Mouse (Mus musculus): ENCODE data around the gene Clasrp. TPM values are rescaled to one million over a fixed set of nuclear protein-coding genes. Genes with fewer than 3 reads are reported as not detected.

The Clasrp gene
- polyA plus RNA-seq, 1 experiment from 2014 or later = 66.1 TPM

DNA sequence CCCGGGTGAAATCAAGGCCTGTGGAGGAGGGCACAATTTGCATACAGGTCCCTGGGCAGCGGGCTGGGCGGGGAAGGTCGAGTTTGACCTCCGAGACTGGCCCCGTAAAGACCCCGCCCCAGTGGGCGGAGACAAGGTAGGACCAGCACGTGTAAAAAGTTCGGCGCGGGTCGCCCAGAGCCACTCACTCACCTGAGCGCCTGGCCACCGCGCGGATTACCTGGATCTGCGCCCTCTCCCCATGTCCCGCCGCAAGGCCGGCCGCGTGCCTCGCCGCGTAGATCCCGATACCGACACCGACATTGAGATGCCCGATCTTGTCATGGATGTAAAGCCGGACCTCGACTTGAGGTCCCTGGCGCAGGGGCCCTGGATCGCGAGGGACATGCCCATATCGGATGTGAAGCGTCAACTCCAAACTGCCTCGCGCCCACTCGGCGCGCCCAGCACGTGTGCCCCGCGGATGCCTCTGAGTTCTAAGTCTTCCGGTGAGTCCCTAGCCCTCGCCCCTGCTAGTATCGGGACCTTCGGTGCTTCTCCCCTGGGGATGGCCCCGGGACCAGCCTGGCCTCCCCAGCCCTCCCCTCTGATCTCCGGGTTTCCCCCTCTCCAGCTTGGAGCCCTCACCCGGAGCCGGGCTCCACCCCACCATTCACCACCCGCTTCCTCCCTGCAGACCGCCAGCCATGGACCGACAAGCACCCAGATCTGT lies 27.0 kb downstream of the Clasrp start, which contains the start of the genes Zfp296 and Gemin7:
Zfp296 (plus strand) TSS at position 147 of the 712 bp plus-strand sequence.
Gemin7 (minus strand) TSS at position 455 of the 712 bp plus-strand sequence.
- Histone ChIP-seq H3K4me2 (replicated peaks) (peak within 1 kb of the TSS; percentile 73), H3K4me1 (peaks cover 37% of the 10 kb centered on the region), H3K36me3 (peaks cover 23% of the 10 kb centered on the region), H3K27ac (replicated peaks) (no peak within 1 kb of the TSS), H3K27me3 (peaks cover 33% of the 10 kb centered on the region), H3K4me3 (replicated peaks) (peak within 1 kb of the TSS; percentile 39), H3K9ac (peak within 1 kb of the TSS; percentile 10; the same call in 1 of the 2 replicates), H3K9me3 (replicated peaks) (no peaks in the 10 kb centered on the region)
- no peak for ATAC-seq (ENCODE audit: insufficient number of reproducible peaks, low FRiP score, low TSS enrichment, low read depth)
- 1% methylated on average over 56 of the region's 56 CpGs for WGBS

- peaks cover 33% of the 10 kb centered on the region for H3K27me3 ChIP-seq
- H3K9me3 ChIP-seq (replicated peaks) = no peaks in the 10 kb centered on the region
- H3K4me2 ChIP-seq (replicated peaks) = no peak overlapping the region
- ATAC-seq (ENCODE audit: insufficient number of reproducible peaks, low FRiP score, low TSS enrichment, low read depth) = no peak
- H3K36me3 ChIP-seq = peaks cover 8% of the 10 kb centered on the region
- peaks cover 45% of the 10 kb centered on the region for H3K4me1 ChIP-seq
- no peak overlapping the region for H3K9ac ChIP-seq
- 72% methylated on average over 3 of the region's 3 CpGs for WGBS
- no peak overlapping the region for H3K27ac ChIP-seq (replicated peaks)
- H3K4me3 ChIP-seq (replicated peaks) = no peak overlapping the region
These were observed 28.7 kb downstream of the Clasrp start for GRCm38 (mm10) chr7:19575559-19575958.

- H3K27me3 ChIP-seq = peaks cover 32% of the 10 kb centered on the region
These were observed 30.5 kb downstream of the Clasrp start for GRCm38 (mm10) chr7:19573776-19574140.

DNA sequence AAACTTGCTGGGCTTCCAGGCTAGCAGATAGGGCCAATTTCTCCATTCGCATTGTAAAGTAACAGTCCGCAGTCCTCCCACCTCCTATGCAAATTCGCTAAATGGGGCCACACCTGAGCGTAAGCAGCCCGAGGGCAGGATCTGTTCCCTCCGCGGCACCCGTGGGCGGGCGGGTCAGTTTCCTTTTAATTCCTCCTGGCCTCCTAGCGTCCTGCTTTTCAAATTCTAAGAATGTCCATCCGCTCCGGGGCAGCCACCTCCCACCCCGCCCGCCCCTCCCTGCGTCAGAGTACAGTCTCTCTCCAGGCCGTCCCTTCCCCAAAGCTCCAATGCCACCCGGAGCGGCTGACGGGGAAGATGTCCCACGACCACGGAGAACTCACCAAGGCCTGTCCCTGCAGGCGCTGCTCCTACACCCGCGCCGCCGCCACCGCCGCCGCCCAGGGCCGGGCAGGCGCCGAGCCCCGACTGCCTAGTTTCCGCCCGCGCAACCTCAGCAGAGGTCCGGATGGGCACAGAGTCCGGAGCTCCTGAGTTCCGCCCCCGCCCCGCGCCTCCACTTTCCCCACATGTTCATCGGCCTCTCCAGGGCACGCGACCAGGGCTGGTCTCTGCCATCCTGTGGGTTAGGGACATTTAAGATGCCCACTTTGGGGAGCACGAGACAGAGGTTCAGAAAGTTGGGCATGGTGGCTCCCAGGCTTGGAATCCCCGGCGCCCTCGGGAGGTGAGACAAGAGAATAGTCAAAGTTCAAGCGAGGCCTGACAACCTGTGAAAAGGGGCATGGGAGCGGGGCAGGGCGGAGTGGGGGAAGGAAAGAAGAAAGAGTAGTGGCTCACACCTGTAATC lies 31.1 kb downstream of the Clasrp start:
- H3K27ac ChIP-seq (replicated peaks) = peak overlapping the region; percentile 88
- peaks cover 28% of the 10 kb centered on the region for H3K4me1 ChIP-seq
- peak overlapping the region; percentile 68 for H3K9ac ChIP-seq
- H3K4me3 ChIP-seq (replicated peaks) = peak overlapping the region; percentile 76
- peak; percentile 87 for ATAC-seq (ENCODE audit: insufficient number of reproducible peaks, low FRiP score, low TSS enrichment, low read depth)
- H3K36me3 ChIP-seq = peaks cover 25% of the 10 kb centered on the region
- H3K9me3 ChIP-seq (replicated peaks) = no peaks in the 10 kb centered on the region
- WGBS = under 1% methylated on average over 53 of the region's 53 CpGs
- H3K4me2 ChIP-seq (replicated peaks) = peak overlapping the region; percentile 84
- peaks cover 26% of the 10 kb centered on the region for H3K27me3 ChIP-seq

More at GRCm38 (mm10) chr7:19573776-19574140, 30.5 kb downstream of the Clasrp start:
- H3K4me3 ChIP-seq (replicated peaks) = peak overlapping the region; percentile 76
- peaks cover 20% of the 10 kb centered on the region for H3K36me3 ChIP-seq
- H3K27ac ChIP-seq (replicated peaks) = peak overlapping the region; percentile 88; the same call in 1 of the 2 replicates
- H3K9ac ChIP-seq = peak overlapping the region; percentile 68
- H3K4me1 ChIP-seq = peaks cover 30% of the 10 kb centered on the region
- peak overlapping the region; percentile 84 for H3K4me2 ChIP-seq (replicated peaks)
- 18% methylated on average over 16 of the region's 16 CpGs for WGBS
- H3K9me3 ChIP-seq (replicated peaks) = no peaks in the 10 kb centered on the region
- no peak for ATAC-seq (ENCODE audit: insufficient number of reproducible peaks, low FRiP score, low TSS enrichment, low read depth)

- no peak for ATAC-seq (ENCODE audit: insufficient number of reproducible peaks, low FRiP score, low TSS enrichment, low read depth)
- H3K4me3 ChIP-seq (replicated peaks) = no peak overlapping the region
- no peak overlapping the region for H3K4me2 ChIP-seq (replicated peaks)
- H3K27ac ChIP-seq (replicated peaks) = no peak overlapping the region
- peaks cover 42% of the 10 kb centered on the region for H3K36me3 ChIP-seq
- 68% methylated on average over 3 of the region's 3 CpGs for WGBS
- H3K9ac ChIP-seq = no peak overlapping the region
- peaks cover 15% of the 10 kb centered on the region for H3K4me1 ChIP-seq
- H3K27me3 ChIP-seq = no peaks in the 10 kb centered on the region
- H3K9me3 ChIP-seq (replicated peaks) = no peaks in the 10 kb centered on the region
These were observed 34.6 kb downstream of the Clasrp start for GRCm38 (mm10) chr7:19569647-19570046.

DNA sequence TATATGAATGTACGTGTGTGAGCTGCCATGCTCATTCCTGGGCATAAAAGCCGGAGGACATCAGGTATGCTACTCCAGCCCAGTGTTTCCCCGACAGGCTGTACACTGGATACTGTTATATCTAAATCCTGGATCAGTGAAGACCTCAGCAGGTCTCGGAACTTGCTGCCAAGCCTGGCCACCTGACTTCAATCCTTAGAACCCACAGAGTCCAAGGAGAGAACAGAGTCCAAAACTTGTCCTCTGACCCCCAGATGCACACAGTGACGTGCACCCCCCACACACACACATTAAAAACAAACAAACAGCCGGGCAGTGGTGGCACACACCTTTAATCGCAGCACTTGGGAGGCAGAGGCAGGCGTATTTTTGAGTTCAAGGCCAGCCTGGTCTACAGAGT lies 36.9 kb downstream of the Clasrp start:
- peaks cover 50% of the 10 kb centered on the region for H3K36me3 ChIP-seq
- 92% methylated on average over 8 of the region's 8 CpGs for WGBS
- H3K9me3 ChIP-seq (replicated peaks) = no peaks in the 10 kb centered on the region
- no peak overlapping the region for H3K27ac ChIP-seq (replicated peaks)
- no peaks in the 10 kb centered on the region for H3K27me3 ChIP-seq
- H3K4me1 ChIP-seq = peaks cover 24% of the 10 kb centered on the region
- no peak overlapping the region for H3K4me3 ChIP-seq (replicated peaks)
- H3K4me2 ChIP-seq (replicated peaks) = no peak overlapping the region
- no peak for ATAC-seq (ENCODE audit: insufficient number of reproducible peaks, low FRiP score, low TSS enrichment, low read depth)
- H3K9ac ChIP-seq = no peak overlapping the region

GRCm38 (mm10) chr7:19565803-19566202 lies 38.5 kb downstream of the Clasrp start:
- Histone ChIP-seq H3K4me3 (replicated peaks) (no peak overlapping the region), H3K4me1 (peaks cover 20% of the 10 kb centered on the region), H3K27me3 (no peaks in the 10 kb centered on the region), H3K27ac (replicated peaks) (no peak overlapping the region), H3K9me3 (replicated peaks) (no peaks in the 10 kb centered on the region), H3K9ac (no peak overlapping the region), H3K36me3 (peaks cover 50% of the 10 kb centered on the region), H3K4me2 (replicated peaks) (no peak overlapping the region)
- WGBS = 96% methylated on average over 2 of the region's 2 CpGs
- ATAC-seq (ENCODE audit: insufficient number of reproducible peaks, low FRiP score, low TSS enrichment, low read depth) = no peak

GRCm38 (mm10) chr7:19564455-19564854 lies 39.8 kb downstream of the Clasrp start:
- 88% methylated on average over 4 of the region's 4 CpGs for WGBS

GRCm38 (mm10) chr7:19563884-19564283 lies 40.4 kb downstream of the Clasrp start:
- Histone ChIP-seq H3K4me3 (replicated peaks) (no peak overlapping the region), H3K4me1 (peaks cover 38% of the 10 kb centered on the region), H3K9me3 (replicated peaks) (no peaks in the 10 kb centered on the region), H3K27me3 (no peaks in the 10 kb centered on the region), H3K27ac (replicated peaks) (0 out of 2 replicates have a peak overlapping the region, but pooled peaks have one; percentile 95), H3K4me2 (replicated peaks) (0 out of 2 replicates have a peak overlapping the region, but pooled peaks have one; percentile 90), H3K36me3 (peaks cover 32% of the 10 kb centered on the region), H3K9ac (no peak overlapping the region)
- no peak for ATAC-seq (ENCODE audit: insufficient number of reproducible peaks, low FRiP score, low TSS enrichment, low read depth)
- 84% methylated on average over 3 of the region's 3 CpGs for WGBS

More at GRCm38 (mm10) chr7:19564455-19564854, 39.8 kb downstream of the Clasrp start:
- no peak overlapping the region for H3K9ac ChIP-seq
- H3K4me2 ChIP-seq (replicated peaks) = no peak overlapping the region
- H3K9me3 ChIP-seq (replicated peaks) = no peaks in the 10 kb centered on the region
- H3K36me3 ChIP-seq = peaks cover 37% of the 10 kb centered on the region
- H3K27ac ChIP-seq (replicated peaks) = no peak overlapping the region
- no peak overlapping the region for H3K4me3 ChIP-seq (replicated peaks)
- no peak for ATAC-seq (ENCODE audit: insufficient number of reproducible peaks, low FRiP score, low TSS enrichment, low read depth)
- peaks cover 33% of the 10 kb centered on the region for H3K4me1 ChIP-seq
- H3K27me3 ChIP-seq = no peaks in the 10 kb centered on the region

DNA sequence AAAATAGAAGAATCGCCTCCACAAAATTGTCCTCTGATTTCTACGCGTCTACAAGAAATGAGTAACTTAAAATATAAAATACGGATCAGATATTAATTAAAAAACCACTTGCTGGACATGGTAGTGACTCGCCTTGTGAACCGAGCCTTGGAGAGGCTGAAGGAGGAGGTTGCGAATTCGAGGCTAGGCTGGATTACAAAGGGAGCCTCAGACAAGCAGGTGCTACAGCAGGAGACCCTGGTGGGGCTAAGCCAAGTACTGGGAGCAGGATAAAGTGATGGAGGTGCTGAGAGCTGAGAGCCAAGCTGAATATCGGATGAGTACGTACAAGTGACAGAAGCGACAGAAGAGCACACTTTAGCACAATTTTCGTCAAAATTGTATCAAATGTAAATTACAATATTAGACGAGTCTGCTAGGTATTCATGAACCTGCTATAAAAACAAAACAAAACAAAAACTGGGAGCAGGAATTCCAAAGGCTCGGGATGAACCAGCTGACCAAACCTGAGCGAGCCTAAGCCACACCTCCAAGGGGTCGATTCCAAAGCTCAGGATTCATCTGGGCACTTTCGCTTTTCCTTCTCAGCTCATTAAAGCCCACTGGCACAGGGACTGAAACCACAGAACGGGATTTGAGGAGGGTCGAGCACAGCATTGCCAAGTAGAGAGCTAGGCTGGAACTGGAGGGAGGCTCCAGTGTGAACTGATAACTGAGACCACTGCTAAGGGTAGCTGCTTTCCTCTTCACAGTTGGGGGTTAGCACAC lies 41.5 kb downstream of the Clasrp start, which contains the start of gene Ppp1r37:
Ppp1r37 (minus strand) TSS at position 434 of the 768 bp plus-strand sequence.
- peak within 1 kb of the TSS; percentile 95 for H3K27ac ChIP-seq (replicated peaks)
- no peaks in the 10 kb centered on the region for H3K9me3 ChIP-seq (replicated peaks)
- H3K27me3 ChIP-seq = no peaks in the 10 kb centered on the region
- no peak for ATAC-seq (ENCODE audit: insufficient number of reproducible peaks, low FRiP score, low TSS enrichment, low read depth)
- peak within 1 kb of the TSS; percentile 99 for H3K4me3 ChIP-seq (replicated peaks)
- 2% methylated on average over 19 of the region's 19 CpGs for WGBS
- H3K36me3 ChIP-seq = peaks cover 25% of the 10 kb centered on the region
- H3K4me1 ChIP-seq = peaks cover 49% of the 10 kb centered on the region
- peak within 1 kb of the TSS; percentile 90 for H3K4me2 ChIP-seq (replicated peaks)
- peak within 1 kb of the TSS; percentile 99 for H3K9ac ChIP-seq

Measured in embryonic facial prominence, embryonic 15.5 days (tissue).